Comparison of ENCODE assay signal across 8 mouse cellular contexts in genomic region chr7:141060426-141061242, GRCm38 (mm10). TPM values are rescaled to one million over a fixed set of nuclear protein-coding genes. Genes with fewer than 3 reads are reported as not detected.
DNase-seq lines count a peak whose midpoint lies in the region; ATAC-seq lines count a peak whose summit lies in the region.

B4galnt4 (plus strand) TSS chr7:141061104.

- no peaks in the 10 kb centered on the region for H3K9me3 ChIP-seq in intestine, embryonic 15.5 days

- no peaks in the 10 kb centered on the region for H3K27me3 ChIP-seq in intestine, embryonic 15.5 days (replicated peaks)

- peak; percentile 28 for ATAC-seq in granulocyte monocyte progenitor cell, adult 5-6 weeks (replicated peaks; ENCODE audit: poor library complexity, severe bottlenecking)
- ATAC-seq in intestine, embryonic 15.5 days: peak; percentile 89
- ATAC-seq in megakaryocyte progenitor cell, adult 5-6 weeks (replicated peaks; ENCODE audit: poor library complexity): peak; percentile 41

- no peaks in the 10 kb centered on the region for H3K36me3 ChIP-seq in intestine, embryonic 15.5 days

- peaks cover 20% of the 10 kb centered on the region for H3K4me1 ChIP-seq in intestine, embryonic 15.5 days (replicated peaks)

- peak within 1 kb of the TSS; percentile 64 for H3K9ac ChIP-seq in intestine, embryonic 15.5 days

- H3K4me3 ChIP-seq in intestine, embryonic 15.5 days (replicated peaks): peak within 1 kb of the TSS; percentile 68

- H3K27ac ChIP-seq in intestine, embryonic 15.5 days: 0 out of 2 replicates have a peak within 1 kb of the TSS, but pooled peaks have one; percentile 17

- DNase-seq in layer of hippocampus, adult 11-12 months (ENCODE audit: low spot score): peak; percentile 91
- DNase-seq in layer of hippocampus, adult 9-10 months (ENCODE audit: low spot score): no peak
- DNase-seq in embryo, embryonic 10.5 days (ENCODE audit: low spot score): peak; percentile 92
- peak; percentile 94 to 97 for DNase-seq in left cerebral cortex, postnatal 25 days (ENCODE audit: low spot score in 2 of 2)
- peak; percentile 93 to 95 for DNase-seq in right cerebral cortex, postnatal 36 days (ENCODE audit: low spot score in 2 of 2)

- under 1% methylated on average over 72 of the region's 72 CpGs for WGBS in intestine, embryonic 15.5 days

- intact Hi-C loops in left cerebral cortex, postnatal 25 days (cut with DNase I): loop anchor here (2.0 kb wide), 1 partner anchor 204 kb away; the partner anchor contains the start of genes Bet1l, Gm45785 and Ric8a

- H3K4me2 ChIP-seq in intestine, embryonic 15.5 days (replicated peaks): peak within 1 kb of the TSS; percentile 88

RNA-seq across cellular contexts. Expression of gene B4galnt4, which starts in this region (rescaled TPM):
- total RNA-seq in granulocyte monocyte progenitor cell, adult 5-6 weeks (2014; fragmentation: Nextera tagmentation): 0.60 and 3.6 TPM in 2 replicates
- total RNA-seq in granulocyte monocyte progenitor cell, adult 5-6 weeks (2017): 0.26 TPM in 1 of 2 replicates, not detected in the other
- polyA plus RNA-seq in intestine, embryonic 15.5 days (2015; fragmentation: Nextera tagmentation; extraction: Ambion mirVana): 7.9 and 10.7 TPM in 2 replicates
- total RNA-seq in left cerebral cortex, postnatal 25 days (2021): 10 to 100 TPM; 79.6 to 84.3 TPM
- total RNA-seq in megakaryocyte progenitor cell, adult 5-6 weeks (2015): 0.84 and 1.3 TPM in 2 replicates
- total RNA-seq in megakaryocyte progenitor cell, adult 5-6 weeks (2017): 1.5 and 2.8 TPM in 2 replicates

Comparison
In these comparisons a context has a peak if more than half of its experiments do, and no peak if none do; other contexts are left out.
1. RNA of gene B4galnt4 (total RNA-seq): 79.6 to 84.3 TPM in left cerebral cortex, postnatal 25 days; 0.84 to 2.8 TPM in megakaryocyte progenitor cell, adult 5-6 weeks and 0.26 to 3.6 TPM in granulocyte monocyte progenitor cell, adult 5-6 weeks; every median in the first group is over 10 times any median in the second.
2. ATAC-seq: peak in every context shown above with its lines; median percentile 89 in intestine, embryonic 15.5 days; 41 in megakaryocyte progenitor cell, adult 5-6 weeks; 28 in granulocyte monocyte progenitor cell, adult 5-6 weeks.